Mouse (Mus musculus): ENCODE data around the gene Bcap31.

GRCm38 (mm10) chrX:73675231-73675630 is 40.7 kb downstream of the Bcap31 start:
- TF ChIP-seq CTCF (IDR thresholded peaks at IDR 0.05; ENCODE audit: control insufficient read depth, insufficient read depth, low read length) (no peak), POLR2A (IDR thresholded peaks at IDR 0.05; ENCODE audit: borderline replicate concordance, control insufficient read depth, low read depth, low read length) (no peak)

Data from bone marrow, adult 2 months (tissue).